Mouse (Mus musculus) neural tube, embryonic 14.5 days (tissue): ENCODE measurements at regions not wholly inside any gene's neighbourhood (a gene's known extent, or its start where the extent isn't known, plus 50 kb on each side); places are given as distances from the start of the nearest gene placed in this dataset.
"Not testable (repeated sequence)": the region's sequence is repeated elsewhere in the genome, so short reads cannot be mapped to it uniquely, and the experiment has no call there.

ENCODE experiments used
- ATAC-seq: fragments of 200-750 bp; cut with Nextera tagmentation; 2 replicates; pipeline ENCODE4 v1.8.0; 2017; ENCODE audit warnings: low read depth, mild to moderate bottlenecking, moderate TSS enrichment, moderate library complexity
- H3K27ac ChIP-seq: fragments of 300-500 bp; sonication (generic); 2 replicates; pipeline ENCODE4 v1.5.1; 2014; ENCODE audit warnings: low read depth, mild to moderate bottlenecking, control low read depth, low read length, moderate library complexity, mixed read lengths
- H3K27me3 ChIP-seq: fragments of 300-500 bp; sonication (generic); 2 replicates; pipeline ENCODE4 v1.6.1; 2014; ENCODE audit warnings: low read length; ENCODE audit not compliant: control insufficient read depth, insufficient read depth
- H3K36me3 ChIP-seq: fragments of 300-500 bp; sonication (generic); 2 replicates; pipeline ENCODE4 v1.6.1; 2014; ENCODE audit warnings: low read length, mixed read lengths; ENCODE audit not compliant: control insufficient read depth, insufficient read depth
- H3K4me1 ChIP-seq: fragments of 300-500 bp; sonication (generic); 2 replicates; pipeline ENCODE4 v1.6.1; 2014; ENCODE audit warnings: low read length; ENCODE audit not compliant: control insufficient read depth, insufficient read depth
- H3K4me2 ChIP-seq: fragments of 300-500 bp; sonication (generic); 2 replicates; pipeline ENCODE4 v1.6.1; 2014; ENCODE audit warnings: mild to moderate bottlenecking, low read depth, low read length, control low read depth
- H3K4me3 ChIP-seq: fragments of 300-500 bp; sonication (generic); 2 replicates; pipeline ENCODE4 v1.5.1; 2014; ENCODE audit warnings: low read depth, low read length, control low read depth, mixed read lengths
- H3K9ac ChIP-seq: fragments of 300-500 bp; sonication (generic); replicated peaks from 2 replicates; pipeline ENCODE4 v1.6.1; 2014; ENCODE audit warnings: low read depth, mild to moderate bottlenecking, control low read depth, low read length, mixed read lengths
- H3K9me3 ChIP-seq: fragments of 300-500 bp; sonication (generic); 2 replicates; pipeline ENCODE4 v1.6.1; 2016; ENCODE audit warnings: low read length; ENCODE audit not compliant: control insufficient read depth
- WGBS: fragments of 180-500 bp; shearing (Covaris S2); extraction: QIAGEN DNeasy Blood & Tissue Kit; methylation state at CpG from one replicate; pipeline ENCODE4 v1.1.7; 2014; 5-methylcytosine and 5-hydroxymethylcytosine counted together

DNA sequence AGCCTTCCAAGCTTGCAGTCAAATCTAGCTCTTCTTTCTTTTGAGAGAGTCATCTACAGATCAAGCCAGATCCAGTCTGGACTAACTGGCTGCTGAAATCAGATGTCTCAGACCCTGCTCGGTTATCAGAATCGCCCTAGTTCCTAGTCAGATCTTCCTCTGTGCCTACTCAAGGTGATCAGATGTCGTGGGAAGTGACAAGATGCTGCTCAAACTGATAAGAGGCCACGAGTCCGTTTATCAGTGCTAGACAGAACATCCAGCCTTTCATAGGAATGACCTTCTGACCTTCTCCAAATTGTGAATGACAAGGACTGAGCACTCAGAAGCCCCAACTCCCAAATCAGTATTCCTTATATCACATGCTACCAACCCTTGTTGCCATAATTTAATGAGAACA lies 113.3 kb upstream of the Dlg1 start:
- ATAC-seq: no peak
- Histone ChIP-seq H3K27me3 (no peaks in the 10 kb centered on the region), H3K27ac (no peak overlapping the region), H3K9ac (no peak overlapping the region), H3K4me3 (no peak overlapping the region), H3K4me1 (peaks cover 19% of the 10 kb centered on the region; the same call in 1 of the 2 replicates), H3K9me3 (no peaks in the 10 kb centered on the region), H3K36me3 (no peaks in the 10 kb centered on the region), H3K4me2 (no peak overlapping the region)
- WGBS: 90% methylated on average over 5 of the region's 5 CpGs

DNA sequence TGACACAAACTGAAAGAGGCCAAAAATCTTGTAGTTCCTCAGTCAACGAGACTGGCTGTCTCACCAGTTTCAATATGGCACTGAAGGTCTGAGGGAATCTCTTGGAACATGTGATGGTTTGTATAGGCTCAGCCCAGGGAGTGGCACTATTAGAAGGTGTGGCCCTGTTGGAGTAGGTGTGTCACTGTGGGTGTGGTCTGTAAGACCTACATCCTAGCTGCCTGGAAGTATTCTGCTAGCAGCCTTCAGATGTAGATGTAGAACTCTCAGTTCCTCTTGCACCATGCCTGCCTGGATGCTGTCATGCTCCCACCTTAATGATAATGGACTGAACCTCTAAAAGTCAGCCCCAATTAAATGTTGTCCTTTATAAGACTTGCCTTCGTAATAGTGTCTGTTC lies 112.7 kb upstream of the Dlg1 start:
- not testable (repeated sequence) for H3K4me3 ChIP-seq, H3K9me3 ChIP-seq, H3K36me3 ChIP-seq, H3K27ac ChIP-seq, H3K4me2 ChIP-seq, H3K9ac ChIP-seq, H3K27me3 ChIP-seq, ATAC-seq
- 95% methylated on average over 2 of the region's 2 CpGs for WGBS
- H3K4me1 ChIP-seq: peaks cover 15% of the 10 kb centered on the region; the same call in 1 of the 2 replicates

DNA sequence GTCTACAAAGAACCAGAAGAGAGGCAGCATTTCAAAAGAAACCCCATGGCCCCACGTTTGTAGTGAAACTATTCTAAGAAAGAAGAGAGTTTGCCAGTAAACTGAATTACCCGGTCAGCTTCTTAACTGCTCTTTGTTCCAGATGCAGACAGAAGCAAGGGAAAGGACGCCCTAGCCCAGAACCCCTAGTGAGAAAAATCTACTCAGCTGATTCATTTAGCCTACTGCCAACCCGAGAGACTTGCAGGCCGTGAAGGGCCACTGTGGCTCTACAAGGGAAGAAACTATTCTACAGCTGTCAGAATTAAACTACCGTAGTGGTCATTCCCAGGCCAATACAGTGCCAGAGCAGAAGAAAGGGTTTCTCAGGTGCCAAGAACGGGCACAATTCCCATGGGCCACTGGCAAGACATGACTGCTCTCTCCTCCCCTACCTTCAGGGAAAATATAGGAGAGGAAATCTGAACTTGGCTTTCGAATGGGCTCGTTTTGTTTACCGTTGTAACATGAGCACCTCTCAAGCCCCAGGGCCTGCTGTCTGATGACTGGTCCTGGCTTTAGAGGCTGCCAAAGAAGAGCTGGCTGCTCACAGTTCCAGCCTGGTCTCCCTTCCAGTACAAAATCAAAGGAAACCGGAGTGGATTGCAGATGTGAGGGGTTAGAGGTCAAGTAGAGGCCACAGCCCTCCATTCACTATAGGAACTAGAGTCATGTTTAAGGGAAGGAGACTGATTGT lies 111.7 kb upstream of the Dlg1 start:
- no peak overlapping the region for H3K4me2 ChIP-seq
- no peak overlapping the region for H3K27ac ChIP-seq
- 0 out of 2 replicates have a peak, but pooled peaks cover 9% of the 10 kb centered on the region for H3K4me1 ChIP-seq
- 22% methylated on average over 11 of the region's 11 CpGs for WGBS
- H3K36me3 ChIP-seq: no peaks in the 10 kb centered on the region
- no peaks in the 10 kb centered on the region for H3K27me3 ChIP-seq
- H3K9ac ChIP-seq: no peak overlapping the region
- H3K9me3 ChIP-seq: no peaks in the 10 kb centered on the region
- no peak overlapping the region for H3K4me3 ChIP-seq
- ATAC-seq: no peak

DNA sequence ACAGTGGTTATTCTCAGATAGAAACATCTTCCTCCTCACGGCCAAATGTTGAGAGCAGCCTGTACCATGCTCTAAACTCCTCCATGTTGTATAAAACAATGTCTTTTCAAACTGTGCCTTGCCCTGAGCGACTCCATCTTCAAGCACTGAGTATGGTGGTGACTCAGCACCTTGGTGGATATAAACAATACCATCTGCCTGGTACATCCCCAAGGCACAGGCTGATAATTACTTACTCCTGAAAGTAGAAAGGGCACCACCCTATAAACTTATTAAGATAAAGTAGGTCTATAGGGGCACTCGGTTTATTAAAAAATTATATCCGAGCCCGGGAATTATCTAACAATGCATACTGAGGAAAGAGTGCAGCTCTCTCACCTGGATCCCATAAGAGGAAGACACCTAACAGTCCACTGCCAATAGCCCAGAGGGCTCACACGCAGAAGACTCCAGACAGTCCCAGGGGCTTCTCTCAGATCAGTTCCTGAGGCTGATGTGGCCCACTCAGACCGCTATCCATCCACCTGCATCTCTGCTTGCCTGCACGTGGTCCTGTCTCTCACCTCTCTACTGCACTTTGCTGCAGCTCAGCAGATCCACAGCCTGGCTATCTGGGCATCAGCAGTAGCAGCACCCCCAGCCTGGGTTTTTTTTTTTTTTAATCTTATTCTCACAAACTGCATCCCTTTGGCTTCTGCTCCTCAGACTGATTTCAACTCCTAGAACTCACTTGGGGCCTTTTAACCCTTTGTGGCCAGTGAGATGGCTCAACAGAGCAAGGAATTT lies 109.7 kb upstream of the Dlg1 start:
- Histone ChIP-seq H3K27me3 (no peaks in the 10 kb centered on the region), H3K4me1 (no peaks in the 10 kb centered on the region), H3K9me3 (no peaks in the 10 kb centered on the region), H3K36me3 (no peaks in the 10 kb centered on the region), H3K9ac (no peak overlapping the region), H3K27ac (no peak overlapping the region), H3K4me2 (no peak overlapping the region), H3K4me3 (no peak overlapping the region)
- no peak for ATAC-seq
- WGBS: 83% methylated on average over 8 of the region's 8 CpGs

DNA sequence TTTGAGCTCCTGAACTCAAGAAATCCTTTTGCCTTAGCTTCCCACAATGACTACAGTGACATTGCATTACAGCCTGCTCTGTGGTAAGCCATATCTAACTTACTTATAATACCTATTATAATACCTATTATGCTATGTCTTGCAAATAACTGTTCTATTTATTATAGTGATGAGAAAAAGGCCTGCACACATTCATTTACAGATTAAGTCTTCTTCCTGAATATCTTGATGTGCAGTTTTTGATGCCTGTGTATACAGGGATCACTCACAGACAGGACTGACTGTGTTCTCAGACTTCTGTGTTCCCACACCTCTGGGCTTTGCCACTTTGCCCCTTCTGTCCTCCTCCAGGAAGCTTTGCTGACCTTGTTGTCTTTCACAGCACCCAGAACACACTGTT lies 102.8 kb upstream of the Dlg1 start:
- no peaks in the 10 kb centered on the region for H3K27me3 ChIP-seq
- no peaks in the 10 kb centered on the region for H3K9me3 ChIP-seq
- no peak for ATAC-seq
- no peak overlapping the region for H3K27ac ChIP-seq
- no peaks in the 10 kb centered on the region for H3K36me3 ChIP-seq
- H3K4me1 ChIP-seq: no peaks in the 10 kb centered on the region
- no peak overlapping the region for H3K4me3 ChIP-seq
- no peak overlapping the region for H3K9ac ChIP-seq
- H3K4me2 ChIP-seq: no peak overlapping the region

DNA sequence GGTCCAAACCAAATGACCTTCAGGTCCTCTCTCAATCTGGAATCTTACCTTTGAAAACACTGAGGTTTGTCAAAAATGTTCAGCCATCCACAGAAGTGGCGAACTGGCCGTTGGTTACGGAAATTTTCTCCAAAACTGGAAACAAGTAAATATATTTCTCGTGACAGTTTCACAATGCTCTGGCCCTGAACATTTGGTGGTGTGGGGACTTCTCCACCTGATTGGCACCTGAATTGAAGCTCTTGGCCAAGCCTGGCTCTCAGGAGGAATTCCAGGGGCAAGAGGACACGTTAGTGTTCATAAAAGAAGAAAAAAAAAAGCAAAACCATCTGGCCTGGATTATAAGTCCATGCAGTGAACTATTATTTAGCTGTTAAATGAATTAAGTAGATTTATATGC lies 98.3 kb upstream of the Dlg1 start:
- Histone ChIP-seq H3K27me3 (no peaks in the 10 kb centered on the region), H3K4me1 (no peaks in the 10 kb centered on the region), H3K4me2 (no peak overlapping the region), H3K4me3 (no peak overlapping the region), H3K27ac (no peak overlapping the region), H3K36me3 (no peaks in the 10 kb centered on the region), H3K9ac (no peak overlapping the region), H3K9me3 (no peaks in the 10 kb centered on the region)
- WGBS: 87% methylated on average over 5 of the region's 5 CpGs
- ATAC-seq: no peak

DNA sequence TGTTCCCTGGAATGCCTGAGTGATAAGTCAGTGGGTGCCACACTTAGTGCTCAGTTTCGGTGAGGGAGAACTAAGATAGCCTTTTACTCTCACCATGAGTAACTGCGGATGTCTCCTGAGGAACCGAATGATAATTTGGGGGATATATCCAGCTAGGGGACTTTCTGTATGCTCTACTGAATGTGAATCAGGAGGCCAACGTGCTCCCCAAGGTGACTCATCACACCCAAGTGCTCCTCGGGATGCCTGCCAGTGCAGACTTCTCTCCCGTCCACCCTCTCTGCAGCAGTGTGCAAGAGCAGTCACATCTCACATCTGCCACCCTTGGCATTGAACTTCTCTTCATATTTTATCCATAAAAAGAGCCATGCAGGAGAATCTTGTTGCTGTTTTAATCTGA lies 94.9 kb upstream of the Dlg1 start:
- no peaks in the 10 kb centered on the region for H3K36me3 ChIP-seq
- no peaks in the 10 kb centered on the region for H3K4me1 ChIP-seq
- H3K9me3 ChIP-seq: no peaks in the 10 kb centered on the region
- H3K27ac ChIP-seq: no peak overlapping the region
- no peaks in the 10 kb centered on the region for H3K27me3 ChIP-seq
- WGBS: 95% methylated on average over 6 of the region's 6 CpGs
- H3K4me2 ChIP-seq: no peak overlapping the region
- H3K4me3 ChIP-seq: no peak overlapping the region
- H3K9ac ChIP-seq: no peak overlapping the region
- ATAC-seq: no peak

DNA sequence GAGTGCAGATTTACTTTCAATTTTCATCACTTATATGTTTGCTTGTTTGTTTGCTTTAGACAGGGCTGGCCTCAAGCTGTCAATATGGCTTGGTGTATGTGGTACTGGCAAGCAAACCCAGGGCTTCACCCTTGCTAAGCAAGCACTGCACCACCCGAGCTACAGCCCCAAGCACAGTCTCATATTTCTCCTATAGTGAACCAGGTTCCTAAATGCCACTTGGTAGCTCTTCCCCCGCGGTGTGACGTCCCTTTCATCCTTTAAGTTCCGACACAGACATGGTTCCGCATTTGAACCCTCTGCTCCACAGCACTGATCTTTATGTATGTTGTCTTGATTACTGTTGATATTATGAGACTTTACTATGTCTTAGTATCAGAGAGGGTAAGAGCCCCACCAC lies 93.4 kb upstream of the Dlg1 start:
- Histone ChIP-seq H3K4me1 (no peaks in the 10 kb centered on the region), H3K27me3 (no peaks in the 10 kb centered on the region), H3K27ac (no peak overlapping the region), H3K4me2 (no peak overlapping the region), H3K9me3 (no peaks in the 10 kb centered on the region), H3K36me3 (no peaks in the 10 kb centered on the region), H3K9ac (no peak overlapping the region), H3K4me3 (no peak overlapping the region)
- whole genome bisulfite sequencing: 76% methylated on average over 6 of the region's 6 CpGs
- ATAC-seq: no peak

DNA sequence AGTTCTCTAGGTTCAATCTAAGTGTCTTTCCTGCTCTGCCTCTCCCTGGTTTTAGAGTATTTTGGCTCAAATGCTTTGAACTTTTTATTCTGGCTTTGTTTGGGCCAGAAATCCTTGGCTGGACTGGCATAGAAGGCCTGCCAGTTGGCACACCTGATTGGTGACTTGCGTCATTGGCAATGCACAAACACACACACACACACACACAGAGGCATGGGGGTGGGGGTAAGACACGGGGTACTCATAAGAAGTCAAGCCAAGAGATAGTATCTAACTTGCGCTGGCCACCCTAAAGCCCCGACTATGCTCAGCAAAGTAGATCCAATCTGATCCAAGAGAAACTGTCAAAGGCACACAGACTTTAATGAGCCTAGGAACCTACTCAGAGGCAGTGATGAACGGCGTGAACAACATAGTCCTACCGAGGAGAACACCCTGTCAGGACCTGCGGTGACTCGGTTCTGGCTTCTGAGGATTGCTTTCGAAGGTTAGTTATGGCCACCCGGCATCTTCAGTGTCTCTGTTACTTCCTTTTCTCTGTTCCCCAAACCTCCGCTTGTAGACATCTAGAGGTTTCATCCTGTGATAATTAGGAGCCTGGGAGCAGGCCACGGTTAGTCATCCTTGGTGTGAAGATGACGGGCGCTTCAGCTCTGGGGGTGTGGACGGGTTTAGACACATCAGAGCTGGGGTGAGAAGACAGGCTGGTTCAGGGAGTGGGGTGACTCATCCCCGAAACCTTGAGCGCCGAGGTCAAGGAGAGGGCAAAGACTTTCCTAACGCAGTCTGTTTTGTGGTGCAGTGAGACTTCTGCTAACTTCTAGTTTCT lies 92.7 kb upstream of the Dlg1 start:
- no peaks in the 10 kb centered on the region for H3K9me3 ChIP-seq
- no peak overlapping the region for H3K4me2 ChIP-seq
- WGBS: 91% methylated on average over 20 of the region's 20 CpGs
- no peak overlapping the region for H3K4me3 ChIP-seq
- H3K36me3 ChIP-seq: no peaks in the 10 kb centered on the region
- no peak for ATAC-seq
- H3K4me1 ChIP-seq: no peaks in the 10 kb centered on the region
- no peaks in the 10 kb centered on the region for H3K27me3 ChIP-seq
- H3K27ac ChIP-seq: no peak overlapping the region
- H3K9ac ChIP-seq: no peak overlapping the region
